Mouse (Mus musculus) urinary bladder, postnatal 4 days (tissue): Measurements from ENCODE around the gene Ndufc2.

ENCODE experiments used
- DNase-seq, 2 experiments: peaks; one replicate each; pipeline ENCODE4 v3.0.0; 2021 to 2022; ENCODE audit warnings: low spot score in 2 of 2

The Ndufc2 gene

DNA sequence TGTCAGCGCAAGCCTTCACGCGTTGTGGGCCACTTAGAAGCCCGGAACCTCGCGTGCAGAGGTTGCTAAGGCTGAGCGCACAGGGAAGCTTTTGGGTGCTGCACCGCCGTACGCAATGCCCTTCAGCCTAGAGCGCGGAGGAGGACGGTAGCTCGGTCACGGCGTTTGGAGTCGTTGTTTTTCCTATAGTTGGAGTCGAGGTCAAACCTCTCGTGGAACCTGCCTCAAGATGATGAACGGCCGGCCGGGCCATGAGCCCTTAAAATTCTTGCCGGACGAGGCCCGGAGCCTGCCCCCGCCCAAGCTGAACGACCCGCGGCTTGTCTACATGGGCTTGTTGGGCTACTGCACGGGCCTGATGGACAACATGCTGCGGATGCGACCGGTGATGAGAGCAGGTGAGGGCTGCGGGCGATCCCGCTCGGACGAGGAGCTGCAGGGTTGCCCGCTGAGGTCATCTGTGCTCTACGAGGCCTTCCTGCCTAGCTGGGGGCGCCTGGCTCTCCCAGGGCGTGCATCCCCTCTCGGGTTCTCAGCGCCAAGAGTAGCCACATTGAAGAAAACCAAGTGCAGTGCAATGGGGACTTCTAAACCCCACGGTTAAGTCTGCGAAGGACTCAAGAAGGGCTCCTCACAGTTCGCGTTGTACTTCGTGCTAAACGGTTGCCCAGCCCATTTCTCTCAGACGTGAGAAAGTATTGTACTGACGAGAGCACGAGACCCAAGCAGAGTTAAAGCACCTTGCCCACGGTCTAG lies at the start of gene Ndufc2:
Ndufc2 (plus strand) TSS at position 44 of the 756 bp plus-strand sequence.
- peak; percentile 70 to 75 for DNase-seq

- DNase-seq, result no peak
Measured at GRCm38 (mm10) chr7:97350891-97351290, 48.9 kb upstream of the Ndufc2 start.

GRCm38 (mm10) chr7:97351792-97352513 lies 47.9 kb upstream of the Ndufc2 start:
- DNase-seq, result peak in 1 of 2 experiments; percentile 44

GRCm38 (mm10) chr7:97353356-97353755 lies 46.4 kb upstream of the Ndufc2 start:
- peak in 1 of 2 experiments; percentile 25 for DNase-seq

- DNase-seq, result peak in 1 of 2 experiments; percentile 49
Measured at GRCm38 (mm10) chr7:97355068-97355841, 44.5 kb upstream of the Ndufc2 start.

- peak in 1 of 2 experiments; percentile 53 for DNase-seq
Measured at GRCm38 (mm10) chr7:97356253-97356652, 43.5 kb upstream of the Ndufc2 start.

GRCm38 (mm10) chr7:97356875-97357276 lies 42.9 kb upstream of the Ndufc2 start:
- DNase-seq, result peak in 1 of 2 experiments; percentile 54

GRCm38 (mm10) chr7:97357840-97358239 lies 42.0 kb upstream of the Ndufc2 start:
- peak in 1 of 2 experiments; percentile 41 for DNase-seq

- peak in 1 of 2 experiments; percentile 54 for DNase-seq
Measured at GRCm38 (mm10) chr7:97358347-97358746, 41.5 kb upstream of the Ndufc2 start.

DNA sequence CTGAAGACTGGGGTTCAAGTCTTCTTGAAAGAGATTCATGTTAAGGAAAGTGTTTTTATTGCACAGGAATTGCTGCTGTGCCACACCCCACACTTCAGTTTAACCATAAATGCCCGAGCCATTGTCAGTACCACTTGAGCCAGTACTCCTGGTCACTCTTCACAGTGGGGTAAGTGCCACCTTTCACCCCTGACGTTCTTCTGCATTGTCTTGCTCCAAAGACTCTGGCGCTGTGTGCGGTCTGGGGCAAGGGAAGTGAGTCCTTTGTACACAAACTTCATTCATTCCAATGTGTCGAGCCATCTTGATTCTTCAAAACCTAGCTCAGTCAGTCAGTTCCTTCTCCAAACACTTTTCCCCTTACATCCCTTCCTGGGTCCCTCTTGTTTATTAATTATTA lies 39.6 kb upstream of the Ndufc2 start:
- DNase-seq, result peak in 1 of 2 experiments; percentile 53

DNA sequence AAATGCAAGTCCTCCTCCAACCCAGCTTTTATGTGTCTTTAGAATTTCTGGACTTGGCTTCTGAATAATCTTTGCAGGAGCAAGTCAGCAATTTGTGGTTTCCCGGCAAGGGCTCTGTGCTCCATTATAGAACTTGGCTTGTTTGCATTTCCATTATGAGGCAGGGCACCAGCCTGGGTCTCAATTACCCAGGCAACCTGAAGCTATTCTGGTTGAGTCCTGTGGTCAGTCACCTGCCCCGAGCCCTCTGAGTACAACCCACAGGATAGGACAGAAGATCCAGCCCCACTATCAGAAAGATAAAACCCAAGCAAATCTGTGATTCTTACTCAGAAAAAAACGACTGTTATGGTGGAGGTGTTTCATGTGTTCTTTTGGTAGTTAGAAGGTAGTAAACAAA lies 38.8 kb upstream of the Ndufc2 start:
- DNase-seq, result peak in 1 of 2 experiments; percentile 34

- peak in 1 of 2 experiments; percentile 49 for DNase-seq
Measured at GRCm38 (mm10) chr7:97361467-97361866, 38.3 kb upstream of the Ndufc2 start.

GRCm38 (mm10) chr7:97365887-97366286 lies 33.9 kb upstream of the Ndufc2 start:
- DNase-seq, result no peak

GRCm38 (mm10) chr7:97375101-97375500 lies 24.7 kb upstream of the Ndufc2 start:
- DNase-seq, result peak in 1 of 2 experiments; percentile 23

GRCm38 (mm10) chr7:97375906-97376305 lies 23.9 kb upstream of the Ndufc2 start:
- no peak for DNase-seq

DNA sequence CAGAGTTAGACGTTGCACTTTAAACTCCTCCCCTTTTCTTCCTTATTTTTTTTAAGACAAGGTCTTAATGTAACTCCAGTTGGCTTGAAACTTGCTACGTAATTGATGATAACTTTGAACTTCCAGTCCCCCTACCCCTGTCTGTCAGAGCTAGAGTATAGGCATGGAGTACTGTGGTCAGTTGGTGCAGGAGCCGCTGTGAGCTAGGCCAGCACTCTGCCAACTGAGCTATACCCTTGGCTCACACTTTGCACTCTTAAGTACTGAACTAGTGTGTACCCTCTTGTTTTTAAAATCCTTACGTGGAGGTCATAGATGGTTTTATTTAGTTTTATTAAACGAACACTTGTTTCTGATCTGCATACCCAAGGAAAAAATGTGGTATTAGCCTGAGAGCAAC lies 20.5 kb upstream of the Ndufc2 start:
- no peak for DNase-seq

- DNase-seq, result no peak
Measured at GRCm38 (mm10) chr7:97380500-97381123, 19.2 kb upstream of the Ndufc2 start.

GRCm38 (mm10) chr7:97382661-97383060 lies 17.1 kb upstream of the Ndufc2 start:
- no peak for DNase-seq

GRCm38 (mm10) chr7:97383496-97384132 lies 16.2 kb upstream of the Ndufc2 start:
- DNase-seq, result no peak

GRCm38 (mm10) chr7:97386106-97386805 lies 13.5 kb upstream of the Ndufc2 start:
- DNase-seq, result no peak
